Mouse (Mus musculus): ENCODE data around the gene Il18. TPM values are rescaled to one million over a fixed set of nuclear protein-coding genes. Genes with fewer than 3 reads are reported as not detected.
A peak's percentile ranks its signal among the peaks of the same experiment; 100 is the strongest.

Gene Il18
- total and polyA plus RNA-seq, 3 experiments, result not detected

- TF ChIP-seq UBTF (IDR thresholded peaks at IDR 0.05; ENCODE audit: borderline replicate concordance, insufficient read depth, low read depth, low read length), result no peak
Measured at GRCm38 (mm10) chr9:50518781-50519180, 35.8 kb upstream of the Il18 start (continued).

GRCm38 (mm10) chr9:50520748-50521147 lies 33.9 kb upstream of the Il18 start:
- DNase-seq (ENCODE audit: low read depth, low spot score), result peak; percentile 68
- Histone ChIP-seq H3K27me3 (ENCODE audit: control insufficient read depth in 1 of 2, insufficient read depth in 2 of 2, low read length in 2 of 2) (no peaks in the 10 kb centered on the region), H3K36me3 (ENCODE audit: control insufficient read depth in 1 of 2, insufficient read depth in 2 of 2, low read length in 2 of 2) (no peaks in the 10 kb centered on the region; a peak in 1 of 4 replicates), H3K9ac (ENCODE audit: control insufficient read depth, low read depth, low read length, poor library complexity, severe bottlenecking) (no peak overlapping the region), H3K27ac (ENCODE audit: control insufficient read depth, low read depth, low read length) (no peak overlapping the region), H3K79me2 (ENCODE audit: control insufficient read depth, insufficient read depth, low read length, poor library complexity) (no peaks in the 10 kb centered on the region), H3K9me3 (replicated peaks; ENCODE audit: insufficient read depth, low read length) (no peaks in the 10 kb centered on the region), H3K4me1 (ENCODE audit: control insufficient read depth in 1 of 2, insufficient read depth in 2 of 2, low read length in 2 of 2) (0 out of 4 replicates have a peak, but pooled peaks cover 0 to 1% of the 10 kb centered on the region in 2 experiments), H3K4me3 (ENCODE audit: control insufficient read depth in 1 of 2, insufficient read depth in 1 of 2, low read depth in 2 of 2, low read length in 2 of 2) (no peak overlapping the region)
- TF ChIP-seq CHD1 (IDR thresholded peaks at IDR 0.05; ENCODE audit: low read depth, low read length) (no peak), EP300 (IDR thresholded peaks at IDR 0.05; ENCODE audit: low read depth in 1 of 2, low read length in 2 of 2) (0 out of 4 replicates have a peak, but pooled peaks of 1 of the 2 experiments have one; percentile 11)

- no peaks in the 10 kb centered on the region for H3K9me3 ChIP-seq (replicated peaks; ENCODE audit: insufficient read depth, low read length)
- TF ChIP-seq RAD21 (IDR thresholded peaks at IDR 0.05; ENCODE audit: low read depth, low read length) (peak; percentile 14), SMC3 (IDR thresholded peaks at IDR 0.05; ENCODE audit: low read depth, low read length) (peak; percentile 24), CTCF (IDR thresholded peaks at IDR 0.05 in 2 of 3, conservative IDR thresholded peaks at IDR 0.05 in 1 of 3; ENCODE audit: control insufficient read depth in 1 of 3, insufficient read depth in 1 of 3, low read depth in 2 of 3, low read length in 3 of 3, poor library complexity in 1 of 3, severe bottlenecking in 1 of 3) (peak in 1 of 3 experiments; percentile 30; a peak in 2 of 6 replicates), NELFE (IDR thresholded peaks at IDR 0.05; ENCODE audit: low read depth, low read length) (no peak)
- H3K9ac ChIP-seq (ENCODE audit: control insufficient read depth, low read depth, low read length, poor library complexity, severe bottlenecking), result no peak overlapping the region
- no peaks in the 10 kb centered on the region for H3K4me1 ChIP-seq (ENCODE audit: control insufficient read depth in 1 of 2, insufficient read depth in 2 of 2, low read length in 2 of 2)
- H3K4me3 ChIP-seq (ENCODE audit: control insufficient read depth in 1 of 2, insufficient read depth in 1 of 2, low read depth in 2 of 2, low read length in 2 of 2), result no peak overlapping the region
- no peaks in the 10 kb centered on the region for H3K27me3 ChIP-seq (ENCODE audit: control insufficient read depth in 1 of 2, insufficient read depth in 2 of 2, low read length in 2 of 2)
- H3K79me2 ChIP-seq (ENCODE audit: control insufficient read depth, insufficient read depth, low read length, poor library complexity), result no peaks in the 10 kb centered on the region
- no peak overlapping the region for H3K27ac ChIP-seq (ENCODE audit: control insufficient read depth, low read depth, low read length)
- DNase-seq (ENCODE audit: low read depth, low spot score), result peak; percentile 12
- H3K36me3 ChIP-seq (ENCODE audit: control insufficient read depth in 1 of 2, insufficient read depth in 2 of 2, low read length in 2 of 2), result no peaks in the 10 kb centered on the region; a peak in 1 of 4 replicates
Measured at GRCm38 (mm10) chr9:50521562-50521961, 33.1 kb upstream of the Il18 start.

GRCm38 (mm10) chr9:50522574-50522973 lies 32.1 kb upstream of the Il18 start:
- no peak for DNase-seq (ENCODE audit: low read depth, low spot score)
- Histone ChIP-seq H3K9ac (ENCODE audit: control insufficient read depth, low read depth, low read length, poor library complexity, severe bottlenecking) (no peak overlapping the region), H3K79me2 (ENCODE audit: control insufficient read depth, insufficient read depth, low read length, poor library complexity) (peaks cover under 1% of the 10 kb centered on the region), H3K4me3 (ENCODE audit: control insufficient read depth in 1 of 2, insufficient read depth in 1 of 2, low read depth in 2 of 2, low read length in 2 of 2) (no peak overlapping the region), H3K27ac (ENCODE audit: control insufficient read depth, low read depth, low read length) (no peak overlapping the region), H3K36me3 (ENCODE audit: control insufficient read depth in 1 of 2, insufficient read depth in 2 of 2, low read length in 2 of 2) (peaks cover 0 to 3% of the 10 kb centered on the region in 2 experiments; a peak in 2 of 4 replicates), H3K9me3 (replicated peaks; ENCODE audit: insufficient read depth, low read length) (no peaks in the 10 kb centered on the region), H3K4me1 (ENCODE audit: control insufficient read depth in 1 of 2, insufficient read depth in 2 of 2, low read length in 2 of 2) (peaks cover 0 to 5% of the 10 kb centered on the region in 2 experiments; a peak in 1 of 4 replicates), H3K27me3 (ENCODE audit: control insufficient read depth in 1 of 2, insufficient read depth in 2 of 2, low read length in 2 of 2) (no peaks in the 10 kb centered on the region)
- TF ChIP-seq MEF2A (IDR thresholded peaks at IDR 0.05; ENCODE audit: extremely low read depth, insufficient replicate concordance, low read depth, low read length, poor library complexity, severe bottlenecking) (no peak), ETS1 (IDR thresholded peaks at IDR 0.05; ENCODE audit: low read depth, low read length) (no peak), CTCF (IDR thresholded peaks at IDR 0.05 in 2 of 3, conservative IDR thresholded peaks at IDR 0.05 in 1 of 3; ENCODE audit: control insufficient read depth in 1 of 3, insufficient read depth in 1 of 3, low read depth in 2 of 3, low read length in 3 of 3, poor library complexity in 1 of 3, severe bottlenecking in 1 of 3) (no peak), MXI1 (IDR thresholded peaks at IDR 0.05; ENCODE audit: low read depth, low read length) (no peak), CHD2 (IDR thresholded peaks at IDR 0.05; ENCODE audit: low read length) (no peak), JUND (IDR thresholded peaks at IDR 0.05; ENCODE audit: low read depth, low read length) (no peak), MAZ (IDR thresholded peaks at IDR 0.05; ENCODE audit: low read depth, low read length) (no peak), KAT2A (conservative IDR thresholded peaks at IDR 0.05; ENCODE audit: low read depth, low read length) (no peak), USF1 (IDR thresholded peaks at IDR 0.05; ENCODE audit: low read depth, low read length) (no peak), NRF1 (IDR thresholded peaks at IDR 0.05; ENCODE audit: insufficient read depth, low read depth, low read length, poor library complexity, severe bottlenecking) (no peak), HCFC1 (IDR thresholded peaks at IDR 0.05; ENCODE audit: low read depth, low read length) (no peak)

Data from MEL (cell line).